Mouse (Mus musculus) kidney, embryonic 14.5 days (tissue): ENCODE results near the gene Kifc1. TPM values are rescaled to one million over a fixed set of nuclear protein-coding genes. Genes with fewer than 3 reads are reported as not detected.

Source experiments
- ATAC-seq: fragments of 200-750 bp; cut with Nextera tagmentation; 2 replicates; pipeline ENCODE4 v1.8.0; 2017; ENCODE audit warnings: moderate number of reproducible peaks, mild to moderate bottlenecking, moderate TSS enrichment, moderate library complexity; ENCODE audit not compliant: low FRiP score, low TSS enrichment
- H3K27ac ChIP-seq: fragments of 300-500 bp; sonication (generic); 2 replicates; pipeline ENCODE4 v1.5.1; 2014; ENCODE audit warnings: low read depth, mild to moderate bottlenecking, low read length, moderate library complexity, mixed read lengths
- H3K27me3 ChIP-seq: fragments of 300-500 bp; sonication (generic); 2 replicates; pipeline ENCODE4 v1.6.1; 2014; ENCODE audit warnings: mild to moderate bottlenecking, low read length; ENCODE audit not compliant: control insufficient read depth, insufficient read depth
- H3K36me3 ChIP-seq: fragments of 300-500 bp; sonication (generic); 2 replicates; pipeline ENCODE4 v1.6.1; 2014; ENCODE audit warnings: low read length, mixed read lengths; ENCODE audit not compliant: control insufficient read depth, insufficient read depth
- H3K4me1 ChIP-seq: fragments of 300-500 bp; sonication (generic); 2 replicates; pipeline ENCODE4 v1.6.1; 2014; ENCODE audit warnings: low read length, mixed read lengths; ENCODE audit not compliant: control insufficient read depth, insufficient read depth
- H3K4me2 ChIP-seq: fragments of 300-500 bp; sonication (generic); replicated peaks from 2 replicates; pipeline ENCODE4 v1.6.1; 2014; ENCODE audit warnings: low read depth, mild to moderate bottlenecking, low read length
- H3K4me3 ChIP-seq: fragments of 300-500 bp; sonication (generic); 2 replicates; pipeline ENCODE4 v1.5.1; 2014; ENCODE audit warnings: mild to moderate bottlenecking, low read length
- H3K9ac ChIP-seq: fragments of 300-500 bp; sonication (generic); 2 replicates; pipeline ENCODE4 v1.6.1; 2014; ENCODE audit warnings: low read depth, mild to moderate bottlenecking, low read length, moderate library complexity
- H3K9me3 ChIP-seq: fragments of 300-500 bp; sonication (generic); 2 replicates; pipeline ENCODE4 v1.6.1; 2016; ENCODE audit warnings: low read length; ENCODE audit not compliant: control insufficient read depth
- WGBS: fragments of 180-500 bp; shearing (Covaris S2); extraction: QIAGEN DNeasy Blood & Tissue Kit; methylation state at CpG from one replicate; pipeline ENCODE4 v1.1.7; 2014; 5-methylcytosine and 5-hydroxymethylcytosine counted together
- polyA plus RNA-seq: library from polyadenylated mRNA; unstranded; fragments of >200 nt; fragmentation: Nextera tagmentation; extraction: Ambion mirVana; gene quantifications from 2 replicates; pipeline ENCODE4 v1.2.1, GENCODE M21; 2014

Kifc1 gene
- polyA plus RNA-seq, 1 experiment from 2014 or later, result 6.2 TPM

DNA sequence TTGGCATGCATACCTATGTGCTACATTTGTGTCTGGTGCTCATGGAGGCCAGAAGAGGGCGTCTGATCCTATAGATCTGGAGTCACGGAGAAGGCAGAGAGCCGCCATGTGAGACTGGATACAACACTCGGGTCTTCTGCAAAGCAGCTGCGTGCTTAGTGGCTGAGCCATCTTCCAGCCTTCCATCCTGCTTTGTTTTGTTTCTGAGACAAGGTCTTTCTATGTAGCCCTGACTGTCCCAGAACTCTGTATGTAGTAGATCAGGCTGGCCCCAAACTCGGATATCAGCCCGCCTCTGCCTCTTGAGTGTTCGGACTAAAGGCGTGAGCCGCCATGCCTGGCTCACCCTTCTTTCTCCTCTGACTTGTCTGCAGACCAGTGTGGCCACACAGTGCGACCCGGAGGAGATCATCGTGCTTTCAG is 24.5 kb upstream of the Kifc1 start:
- Histone ChIP-seq H3K4me3 (peak overlapping the region; percentile 61; the same call in 1 of the 2 replicates), H3K4me2 (peak overlapping the region; percentile 57), H3K27me3 (no peaks in the 10 kb centered on the region), H3K4me1 (peaks cover 29% of the 10 kb centered on the region), H3K27ac (no peak overlapping the region), H3K36me3 (peaks cover 42% of the 10 kb centered on the region), H3K9ac (peak overlapping the region; percentile 65; the same call in 1 of the 2 replicates), H3K9me3 (no peaks in the 10 kb centered on the region)
- WGBS, result 79% methylated on average over 13 of the region's 13 CpGs
- ATAC-seq, result no peak

- H3K4me1 ChIP-seq, result peaks cover 24% of the 10 kb centered on the region
- ATAC-seq, result no peak
- no peak overlapping the region for H3K4me3 ChIP-seq
- no peaks in the 10 kb centered on the region for H3K27me3 ChIP-seq
- peaks cover 42% of the 10 kb centered on the region for H3K36me3 ChIP-seq
- H3K9ac ChIP-seq, result no peak overlapping the region
- H3K4me2 ChIP-seq, result no peak overlapping the region
- 95% methylated on average over 8 of the region's 8 CpGs for WGBS
- H3K27ac ChIP-seq, result no peak overlapping the region
- H3K9me3 ChIP-seq, result no peaks in the 10 kb centered on the region
Measured at GRCm38 (mm10) chr17:33913905-33914304, 23.4 kb upstream of the Kifc1 start.

DNA sequence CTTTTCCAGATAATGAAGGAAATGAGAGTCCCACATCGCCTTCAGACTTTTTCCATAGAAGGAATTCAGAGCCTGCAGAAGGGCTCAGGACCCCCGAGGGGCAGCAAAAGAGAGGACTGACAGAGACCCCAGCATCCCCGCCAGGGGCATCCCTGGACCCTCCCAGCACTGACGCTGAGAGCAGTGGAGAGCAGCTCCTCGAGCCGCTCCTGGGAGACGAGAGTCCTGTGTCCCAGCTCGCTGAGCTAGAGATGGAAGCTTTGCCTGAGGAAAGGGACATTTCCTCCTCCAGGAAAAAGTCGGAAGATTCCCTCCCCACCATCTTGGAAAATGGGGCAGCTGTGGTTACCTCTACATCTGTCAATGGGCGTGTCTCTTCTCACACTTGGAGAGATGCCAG is 22.8 kb upstream of the Kifc1 start:
- no peak overlapping the region for H3K4me3 ChIP-seq
- no peaks in the 10 kb centered on the region for H3K27me3 ChIP-seq
- H3K4me1 ChIP-seq, result peaks cover 23% of the 10 kb centered on the region
- WGBS, result 91% methylated on average over 10 of the region's 10 CpGs
- H3K36me3 ChIP-seq, result peaks cover 42% of the 10 kb centered on the region
- no peak overlapping the region for H3K4me2 ChIP-seq
- ATAC-seq, result no peak
- H3K9me3 ChIP-seq, result no peaks in the 10 kb centered on the region
- no peak overlapping the region for H3K27ac ChIP-seq
- no peak overlapping the region for H3K9ac ChIP-seq

DNA sequence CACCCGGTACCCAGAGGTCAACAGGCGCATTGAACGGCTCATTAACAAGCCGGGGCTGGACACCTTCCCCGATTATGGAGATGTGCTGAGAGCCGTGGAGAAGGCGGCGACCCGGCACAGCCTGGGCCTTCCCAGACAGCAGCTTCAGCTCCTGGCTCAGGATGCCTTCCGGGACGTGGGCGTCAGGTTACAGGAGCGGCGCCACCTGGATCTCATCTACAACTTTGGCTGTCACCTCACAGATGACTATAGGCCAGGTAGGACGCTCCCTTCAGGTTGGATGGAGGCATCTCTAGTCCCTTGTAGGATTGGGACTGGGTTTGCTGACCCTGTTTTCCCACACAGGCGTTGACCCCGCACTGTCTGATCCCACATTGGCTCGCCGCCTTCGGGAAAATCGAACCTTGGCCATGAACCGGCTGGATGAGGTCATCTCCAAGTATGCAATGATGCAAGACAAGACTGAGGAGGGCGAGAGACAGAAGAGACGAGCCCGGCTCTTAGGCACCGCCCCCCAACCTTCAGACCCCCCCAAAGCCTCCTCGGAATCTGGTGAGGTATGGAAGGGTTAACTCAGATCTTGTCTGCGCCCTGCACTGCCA is 21.5 kb upstream of the Kifc1 start:
- no peak for ATAC-seq
- WGBS, result 47% methylated on average over 28 of the region's 28 CpGs
- Histone ChIP-seq H3K27me3 (no peaks in the 10 kb centered on the region), H3K4me3 (peak overlapping the region; percentile 13; the same call in 1 of the 2 replicates), H3K36me3 (peaks cover 42% of the 10 kb centered on the region), H3K9me3 (no peaks in the 10 kb centered on the region), H3K4me2 (peak overlapping the region; percentile 24), H3K9ac (peak overlapping the region; percentile 23; the same call in 1 of the 2 replicates), H3K27ac (peak overlapping the region; percentile 30; the same call in 1 of the 2 replicates), H3K4me1 (peaks cover 23% of the 10 kb centered on the region)

DNA sequence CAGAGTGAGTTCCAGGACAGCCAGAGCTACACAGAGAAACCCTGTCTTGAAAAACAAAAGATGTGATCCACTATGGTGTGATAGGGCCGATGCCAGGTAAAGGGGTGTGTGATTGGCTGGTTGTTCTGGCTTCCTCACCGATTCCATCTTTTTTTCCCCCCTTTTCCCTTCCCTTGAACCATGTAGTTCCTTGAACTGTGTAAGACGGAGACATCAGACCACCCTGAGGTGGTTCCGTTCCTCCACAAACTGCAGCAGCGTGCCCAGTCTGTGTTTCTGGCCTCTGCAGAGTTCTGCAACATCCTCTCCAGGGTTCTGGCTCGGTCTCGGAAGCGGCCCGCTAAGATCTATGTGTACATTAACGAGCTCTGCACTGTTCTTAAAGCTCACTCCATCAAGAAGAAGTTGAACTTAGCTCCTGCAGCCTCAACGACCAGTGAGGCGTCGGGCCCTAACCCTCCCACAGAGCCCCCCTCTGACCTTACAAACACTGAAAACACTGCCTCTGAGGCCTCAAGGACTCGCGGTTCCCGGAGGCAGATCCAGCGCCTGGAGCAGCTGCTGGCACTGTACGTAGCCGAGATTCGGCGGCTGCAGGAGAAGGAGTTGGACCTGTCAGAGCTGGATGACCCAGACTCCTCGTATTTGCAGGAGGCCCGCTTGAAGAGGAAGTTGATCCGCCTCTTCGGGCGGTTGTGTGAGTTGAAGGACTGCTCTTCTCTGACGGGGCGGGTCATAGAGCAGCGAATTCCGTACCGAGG is 20.8 kb upstream of the Kifc1 start:
- peaks cover 20% of the 10 kb centered on the region for H3K4me1 ChIP-seq
- no peak for ATAC-seq
- H3K36me3 ChIP-seq, result peaks cover 42% of the 10 kb centered on the region
- H3K27me3 ChIP-seq, result no peaks in the 10 kb centered on the region
- H3K27ac ChIP-seq, result peak overlapping the region; percentile 30; the same call in 1 of the 2 replicates
- H3K4me2 ChIP-seq, result peak overlapping the region; percentile 24
- WGBS, result 54% methylated on average over 31 of the region's 31 CpGs
- no peaks in the 10 kb centered on the region for H3K9me3 ChIP-seq
- H3K9ac ChIP-seq, result peak overlapping the region; percentile 23
- H3K4me3 ChIP-seq, result no peak overlapping the region

DNA sequence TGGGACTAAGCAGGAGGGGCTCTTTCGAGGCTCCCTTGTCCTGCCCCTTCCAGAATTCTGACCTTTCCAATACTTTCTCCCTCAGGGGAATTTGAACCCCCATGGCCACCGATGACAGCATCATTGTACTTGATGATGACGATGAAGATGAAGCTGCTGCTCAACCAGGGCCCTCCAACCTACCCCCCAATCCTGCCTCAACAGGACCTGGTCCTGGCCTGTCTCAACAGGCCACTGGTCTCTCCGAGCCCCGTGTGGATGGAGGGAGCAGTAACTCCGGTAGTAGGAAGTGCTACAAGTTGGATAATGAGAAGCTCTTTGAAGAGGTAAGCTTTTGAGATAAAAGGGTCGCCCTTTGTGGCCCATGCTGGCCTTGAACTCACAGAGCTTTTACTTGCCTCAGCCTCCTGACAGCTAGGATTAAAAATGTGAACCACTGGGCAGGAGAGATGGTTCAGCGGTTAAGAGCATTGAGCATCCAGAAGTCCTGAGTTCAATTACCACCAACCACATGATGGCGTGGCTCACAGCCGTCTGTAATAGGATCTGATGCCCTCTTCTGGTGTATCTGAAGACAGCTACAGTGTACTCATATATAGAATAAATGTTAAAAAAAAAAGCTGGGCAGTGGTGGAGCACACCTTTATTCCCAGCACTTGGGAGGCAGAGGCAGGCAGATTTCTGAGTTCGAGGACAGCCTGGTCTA is 20.0 kb upstream of the Kifc1 start:
- Histone ChIP-seq H3K27ac (peak overlapping the region; percentile 82; the same call in 1 of the 2 replicates), H3K4me3 (peak overlapping the region; percentile 80), H3K36me3 (peaks cover 42% of the 10 kb centered on the region), H3K4me2 (peak overlapping the region; percentile 76), H3K4me1 (peaks cover 20% of the 10 kb centered on the region), H3K27me3 (no peaks in the 10 kb centered on the region), H3K9me3 (no peaks in the 10 kb centered on the region), H3K9ac (peak overlapping the region; percentile 79)
- WGBS, result 48% methylated on average over 11 of the region's 11 CpGs
- no peak for ATAC-seq

- peak overlapping the region; percentile 79 for H3K9ac ChIP-seq
- peaks cover 17% of the 10 kb centered on the region for H3K4me1 ChIP-seq
- WGBS, result 0% methylated on average over 14 of the region's 14 CpGs
- H3K36me3 ChIP-seq, result peaks cover 38% of the 10 kb centered on the region
- peak overlapping the region; percentile 76 for H3K4me2 ChIP-seq
- H3K27me3 ChIP-seq, result no peaks in the 10 kb centered on the region
- H3K4me3 ChIP-seq, result peak overlapping the region; percentile 80
- peak; percentile 3; the same call in 1 of the 2 replicates for ATAC-seq
- peak overlapping the region; percentile 82 for H3K27ac ChIP-seq
- no peaks in the 10 kb centered on the region for H3K9me3 ChIP-seq
Measured at GRCm38 (mm10) chr17:33909869-33910250, 19.4 kb upstream of the Kifc1 start.

- Histone ChIP-seq H3K27me3 (no peaks in the 10 kb centered on the region), H3K36me3 (peaks cover 34% of the 10 kb centered on the region), H3K27ac (peak within 1 kb of the TSS; percentile 89), H3K4me3 (peak within 1 kb of the TSS; percentile 80), H3K4me2 (peak within 1 kb of the TSS; percentile 99), H3K9me3 (no peaks in the 10 kb centered on the region), H3K4me1 (peaks cover 17% of the 10 kb centered on the region), H3K9ac (peak within 1 kb of the TSS; percentile 79)
- WGBS, result under 1% methylated on average over 68 of the region's 68 CpGs
- ATAC-seq, result peak; percentile 96
Measured at GRCm38 (mm10) chr17:33909077-33909868, 18.8 kb upstream of the Kifc1 start, which contains the start of gene Daxx. Daxx (plus strand) TSS chr17:33909414.
